Mouse (Mus musculus): ENCODE measurements around the gene Tenm3. TPM values are rescaled to one million over a fixed set of nuclear protein-coding genes. Genes with fewer than 3 reads are reported as not detected.

Tenm3 gene
- total RNA-seq, 2 experiments from 2014 or later: 162 to 169 TPM

GRCm38 (mm10) chr8:48373404-48373803, 470.3 kb downstream of the Tenm3 start:
- no peak for DNase-seq
- intact Hi-C loops (cut with DNase I): no loop called here

- intact Hi-C loops (cut with DNase I): no loop called here
- DNase-seq: no peak
Observed at GRCm38 (mm10) chr8:48367164-48367563, 476.6 kb downstream of the Tenm3 start.

DNA sequence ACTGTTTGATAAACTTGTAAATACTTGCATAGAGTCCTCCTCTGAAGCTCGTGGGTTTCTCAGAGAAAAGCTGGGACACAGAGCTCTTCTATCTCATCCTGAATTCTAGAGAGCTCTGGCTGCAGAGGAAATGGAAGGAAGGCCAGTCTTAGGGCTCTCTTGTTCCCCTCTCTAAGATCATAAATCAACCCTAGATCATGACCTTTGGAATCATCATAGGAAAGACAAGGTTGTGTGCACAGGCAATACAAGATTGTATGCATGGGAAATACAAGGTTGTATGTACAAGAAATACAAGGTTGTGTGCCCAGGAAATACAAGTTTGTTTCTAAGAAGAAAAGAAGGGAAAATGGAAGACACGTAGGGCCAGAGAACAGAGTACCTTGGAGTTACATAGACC, 486.9 kb downstream of the Tenm3 start:
- no peak for DNase-seq
- intact Hi-C loops (cut with DNase I): no loop called here

- DNase-seq: no peak
- intact Hi-C loops (cut with DNase I): no loop called here
Observed at GRCm38 (mm10) chr8:48353458-48353857, 490.3 kb downstream of the Tenm3 start.

DNA sequence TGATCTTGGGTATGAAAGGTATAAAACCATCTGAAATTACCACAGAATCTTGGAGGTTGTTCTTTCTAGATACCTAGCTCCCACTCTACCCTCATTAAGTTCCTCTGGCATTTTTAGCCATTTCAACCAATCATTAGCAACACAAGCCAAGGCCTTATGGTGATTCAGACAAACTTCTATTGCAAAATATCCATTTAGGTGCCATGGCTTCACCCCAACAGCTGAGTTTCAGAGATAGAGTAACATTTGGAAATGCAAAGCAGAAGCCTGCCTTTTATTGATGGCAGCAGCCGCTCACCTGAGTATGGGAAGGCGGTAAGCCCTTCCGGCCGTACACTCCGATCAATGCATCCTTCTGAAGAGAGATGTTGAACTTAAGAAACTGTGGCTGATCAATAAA, 494.9 kb downstream of the Tenm3 start:
- DNase-seq: no peak
- intact Hi-C loops (cut with DNase I): no loop called here

DNA sequence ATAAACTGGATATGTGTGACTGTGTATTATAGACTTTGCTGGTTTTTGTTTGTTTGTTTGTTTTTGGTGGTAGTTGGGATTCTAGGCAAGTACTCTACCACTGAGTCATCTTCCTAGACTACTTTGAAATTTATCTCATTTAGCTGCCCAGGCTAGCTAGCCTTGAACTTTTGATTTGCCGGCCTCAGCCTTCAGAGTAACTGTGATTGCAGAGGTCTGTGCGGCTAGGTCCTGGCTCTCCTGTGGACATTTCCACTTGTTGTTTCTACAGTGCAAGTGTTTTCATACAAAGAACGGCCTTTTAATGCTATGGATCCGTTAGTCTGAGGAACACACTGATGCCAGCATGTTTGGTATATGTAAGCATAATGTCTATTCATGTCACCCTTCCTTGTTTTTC, 495.4 kb downstream of the Tenm3 start:
- intact Hi-C loops (cut with DNase I): no loop called here
- no peak for DNase-seq

DNA sequence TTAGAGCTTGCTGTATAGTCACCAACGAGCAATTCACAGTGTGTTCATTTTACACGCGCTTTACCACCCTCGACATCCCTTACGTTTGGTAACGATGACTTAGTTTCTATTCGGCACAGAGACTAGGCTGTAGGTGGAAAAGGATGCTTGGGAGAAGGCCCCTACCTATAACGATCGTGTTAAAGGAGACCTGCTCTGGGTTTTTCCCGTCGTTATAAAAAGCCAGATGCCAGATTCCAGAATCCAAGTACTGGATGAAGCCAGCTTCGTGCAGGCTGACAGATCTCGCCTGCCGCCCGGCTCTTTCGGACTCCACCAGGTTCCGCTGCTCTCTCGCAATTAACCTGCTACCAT, 500.7 kb downstream of the Tenm3 start:
- intact Hi-C loops (cut with DNase I): no loop called here
- no peak for DNase-seq

DNA sequence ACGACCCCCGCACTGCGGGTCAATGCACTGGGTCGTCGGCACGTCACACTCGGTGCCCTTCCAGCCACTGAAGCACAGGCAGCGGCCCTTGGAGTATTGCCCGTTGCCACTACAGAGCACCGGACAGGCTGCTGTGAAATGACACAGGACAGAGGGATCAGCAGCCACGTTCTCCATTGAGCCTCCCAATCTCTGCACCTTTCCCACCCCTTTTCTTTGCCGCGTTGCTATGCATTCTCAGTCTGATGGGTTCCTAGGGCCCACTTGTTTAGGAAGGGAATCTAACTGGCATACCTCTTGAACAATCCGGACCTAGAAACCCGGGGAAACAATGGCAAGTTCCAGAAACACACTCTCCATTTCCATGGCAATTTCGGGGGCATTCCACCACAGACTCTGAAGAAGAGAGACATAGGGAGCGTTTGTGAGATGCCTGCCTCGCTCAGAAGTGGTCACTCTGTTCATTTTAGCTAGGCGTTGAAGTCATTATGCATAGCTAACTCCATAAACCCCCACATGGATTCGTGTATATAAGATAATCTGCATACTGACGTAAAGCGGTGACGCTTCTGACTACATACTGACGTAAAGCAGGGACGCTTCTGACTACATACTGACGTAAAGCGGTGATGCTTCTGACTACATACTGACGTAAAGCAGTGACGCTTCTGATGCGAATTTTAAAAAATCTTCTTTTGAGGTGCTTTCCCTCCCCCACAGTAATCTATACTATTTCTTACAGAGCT, 501.3 kb downstream of the Tenm3 start:
- intact Hi-C loops (cut with DNase I): no loop called here
- peak; percentile 30 for DNase-seq

DNA sequence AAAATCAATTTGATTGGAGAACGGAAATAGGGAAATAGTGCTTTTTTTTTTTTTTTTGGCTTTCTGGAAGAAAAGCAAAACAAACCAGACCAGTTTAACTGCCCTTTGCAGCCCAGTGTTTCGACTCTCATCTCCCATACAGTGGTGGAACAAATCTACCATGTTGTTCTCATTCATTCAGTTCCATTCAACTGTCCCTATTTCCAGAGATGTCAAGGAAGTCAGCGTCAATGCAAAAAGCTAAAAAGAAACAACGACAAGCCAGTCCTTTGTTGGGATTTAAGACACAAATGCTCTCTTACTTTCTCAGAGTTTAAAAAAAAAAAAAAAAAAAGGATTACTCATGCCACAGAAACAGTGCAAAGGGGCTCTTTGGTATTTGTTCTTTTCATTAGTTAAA, 502.1 kb downstream of the Tenm3 start:
- DNase-seq: no peak
- intact Hi-C loops (cut with DNase I): no loop called here

GRCm38 (mm10) chr8:48341276-48341675, 502.5 kb downstream of the Tenm3 start:
- intact Hi-C loops (cut with DNase I): no loop called here
- no peak for DNase-seq

GRCm38 (mm10) chr8:48322655-48323265, 521.0 kb downstream of the Tenm3 start:
- no peak for DNase-seq
- intact Hi-C loops (cut with DNase I): no loop called here

DNA sequence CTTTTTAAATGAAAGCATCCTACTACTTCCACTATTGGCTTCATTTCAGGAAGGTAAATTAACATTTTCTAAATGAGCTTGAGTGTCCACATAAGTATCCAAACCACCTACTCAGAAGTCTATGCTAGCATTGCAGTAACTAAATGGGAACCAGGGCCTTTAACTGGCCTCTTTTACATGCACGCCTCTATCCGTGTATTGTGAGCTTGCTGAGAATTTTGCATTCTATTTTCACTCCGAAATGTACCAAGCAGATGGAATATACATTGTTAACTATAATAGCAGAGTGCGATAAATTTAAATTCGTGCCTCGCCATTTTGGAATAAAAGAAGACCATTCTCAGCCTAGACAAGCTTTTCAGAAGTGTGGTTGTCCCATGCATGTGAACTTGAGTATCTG, 521.5 kb downstream of the Tenm3 start:
- intact Hi-C loops (cut with DNase I): no loop called here
- no peak for DNase-seq

GRCm38 (mm10) chr8:48319674-48320073, 524.1 kb downstream of the Tenm3 start:
- no peak for DNase-seq
- intact Hi-C loops (cut with DNase I): no loop called here

DNA sequence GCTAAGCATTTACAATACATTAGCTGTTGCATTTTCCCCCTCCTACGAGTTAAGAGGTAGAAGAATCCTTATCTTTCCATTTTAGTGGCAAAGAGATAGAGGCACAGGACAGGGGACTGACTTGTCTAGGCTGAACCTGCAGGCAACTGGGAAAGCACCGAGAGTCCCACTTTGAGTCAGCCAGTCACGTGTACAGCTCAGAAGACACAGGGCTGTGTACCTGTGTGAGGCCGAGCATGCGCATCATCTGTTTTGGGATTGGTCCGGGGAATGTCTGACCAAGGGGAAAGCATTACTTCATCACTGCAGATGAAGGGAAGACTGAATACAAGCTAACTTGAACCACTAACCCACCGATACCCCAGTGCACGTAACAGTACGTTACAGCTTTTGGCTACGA, 526.3 kb downstream of the Tenm3 start:
- intact Hi-C loops (cut with DNase I): no loop called here
- DNase-seq: no peak

DNA sequence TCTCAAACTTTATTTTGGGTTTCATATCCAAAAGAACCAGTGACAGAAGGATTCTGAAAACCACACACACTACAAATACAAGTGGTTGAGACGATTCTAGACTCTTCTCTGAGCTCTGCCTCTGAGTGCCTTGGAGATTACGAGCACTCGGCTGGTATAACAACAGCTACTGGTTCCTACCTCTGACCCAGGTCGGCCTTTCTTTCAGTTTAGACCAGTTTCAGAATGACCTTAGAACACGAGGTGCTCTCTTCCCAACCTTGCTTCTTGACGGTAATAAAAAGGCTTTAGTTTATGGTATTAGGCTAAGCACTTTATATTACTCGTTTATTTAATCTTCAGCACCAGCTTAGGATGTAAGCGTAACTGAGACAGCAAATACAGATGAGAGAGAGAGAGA, 528.1 kb downstream of the Tenm3 start:
- intact Hi-C loops (cut with DNase I): no loop called here
- no peak for DNase-seq

GRCm38 (mm10) chr8:48313985-48314368, 529.8 kb downstream of the Tenm3 start:
- intact Hi-C loops (cut with DNase I): no loop called here
- DNase-seq: no peak

DNA sequence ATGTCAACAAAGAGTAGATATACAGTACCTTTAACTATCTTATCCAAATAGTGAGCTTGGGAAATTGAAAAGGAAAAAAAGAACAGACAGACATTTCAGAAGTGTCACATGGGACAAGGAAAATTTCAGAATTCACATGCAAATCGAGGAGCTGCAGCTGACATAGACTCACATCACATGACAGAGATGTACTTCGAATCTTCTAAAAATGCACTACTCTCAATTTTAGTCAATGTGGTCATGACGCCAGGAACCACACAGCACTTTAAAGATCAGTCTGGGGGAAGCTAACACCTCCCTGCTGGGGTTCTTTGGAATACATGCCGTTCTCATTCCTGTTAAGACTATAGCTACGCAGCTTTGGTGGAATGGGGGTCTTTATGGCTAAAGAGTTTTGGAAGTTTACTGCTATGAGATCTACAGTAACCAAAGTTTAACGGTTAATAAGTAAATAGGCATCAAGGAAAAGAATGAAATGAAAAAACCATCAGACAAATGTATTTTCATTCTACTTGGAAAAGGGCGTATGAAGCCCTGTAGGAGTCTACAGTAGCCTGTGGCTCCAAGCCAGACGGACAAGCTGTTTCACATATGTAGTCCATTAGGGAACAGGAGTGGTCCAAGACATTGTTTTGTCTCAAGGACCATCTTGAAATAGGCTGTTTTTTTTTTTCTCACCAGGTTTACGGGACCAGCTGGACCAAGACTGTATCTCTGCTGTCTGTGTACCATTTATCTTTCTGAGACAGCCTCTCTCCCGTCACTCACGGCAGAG, 530.4 kb downstream of the Tenm3 start:
- DNase-seq: peak; percentile 58
- intact Hi-C loops (cut with DNase I): no loop called here

DNA sequence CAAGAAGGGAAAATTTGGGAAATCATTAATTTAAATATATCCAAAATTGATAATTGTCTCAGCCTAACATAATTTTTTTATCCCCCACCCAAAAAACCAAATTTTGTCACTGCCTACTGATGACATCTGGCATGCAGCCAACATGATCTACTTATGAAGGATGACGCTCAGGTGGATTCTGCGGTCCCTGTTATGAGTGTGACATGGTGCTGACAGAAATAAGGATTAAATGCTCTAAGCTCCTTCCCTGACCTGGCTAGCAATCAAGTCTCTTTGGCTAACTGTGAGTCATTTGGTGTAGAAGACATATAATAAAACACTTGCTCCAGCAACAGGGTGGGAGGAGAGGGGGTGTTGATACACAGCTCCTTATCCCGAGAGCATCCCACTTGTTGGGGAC, 532.0 kb downstream of the Tenm3 start:
- no peak for DNase-seq
- intact Hi-C loops (cut with DNase I): no loop called here

- intact Hi-C loops (cut with DNase I): no loop called here
- DNase-seq: no peak
Observed at GRCm38 (mm10) chr8:48310240-48310849, 533.4 kb downstream of the Tenm3 start.

GRCm38 (mm10) chr8:48309191-48309987, 534.4 kb downstream of the Tenm3 start:
- DNase-seq: no peak
- intact Hi-C loops (cut with DNase I): no loop called here

DNA sequence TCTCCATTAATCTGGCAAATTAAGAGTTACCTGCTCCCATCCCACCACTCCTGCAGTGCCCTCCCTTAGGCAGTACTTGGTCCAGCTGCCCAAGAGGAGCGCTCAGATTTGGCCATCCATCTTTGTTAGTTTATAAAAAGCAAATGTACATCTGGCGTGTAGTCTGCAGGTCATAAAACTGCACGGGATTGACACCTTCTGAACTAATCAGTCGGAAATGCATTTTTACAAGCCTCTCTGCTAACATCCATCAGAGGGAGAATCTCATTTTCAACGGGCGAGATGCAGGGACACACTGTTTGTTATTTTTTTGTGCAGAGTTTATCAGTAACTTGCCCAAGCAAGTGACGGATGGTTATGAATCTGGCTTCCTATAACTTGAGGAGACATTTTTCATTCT, 539.5 kb downstream of the Tenm3 start:
- intact Hi-C loops (cut with DNase I): no loop called here

More for the DNA sequence above, 539.5 kb downstream of the Tenm3 start:
- DNase-seq: no peak

Data from left cerebral cortex, postnatal 4 days (tissue).